Mouse (Mus musculus) midbrain, embryonic 12.5 days (tissue): ENCODE data around the gene Olfr1394. TPM values are rescaled to one million over a fixed set of nuclear protein-coding genes. Genes with fewer than 3 reads are reported as not detected.
"Not testable (repeated sequence)": the region's sequence is repeated elsewhere in the genome, so short reads cannot be mapped to it uniquely, and the experiment has no call there.

Experiments used
- ATAC-seq: fragments of 200-750 bp; cut with Nextera tagmentation; 2 replicates; pipeline ENCODE4 v1.8.0; 2017; ENCODE audit warnings: low read depth, moderate TSS enrichment, moderate library complexity; ENCODE audit not compliant: low FRiP score
- H3K27ac ChIP-seq: fragments of 300-500 bp; sonication (generic); replicated peaks from 2 replicates; pipeline ENCODE4 v1.5.1; 2016; ENCODE audit warnings: mild to moderate bottlenecking
- H3K27me3 ChIP-seq: fragments of 300-500 bp; sonication (generic); 2 replicates; pipeline ENCODE4 v1.6.1; 2016; ENCODE audit warnings: mild to moderate bottlenecking
- H3K36me3 ChIP-seq: fragments of 300-500 bp; sonication (generic); 2 replicates; pipeline ENCODE4 v1.6.1; 2016
- H3K4me1 ChIP-seq: fragments of 300-500 bp; sonication (generic); 2 replicates; pipeline ENCODE4 v1.6.1; 2016
- H3K4me2 ChIP-seq: fragments of 300-500 bp; sonication (generic); replicated peaks from 2 replicates; pipeline ENCODE4 v1.6.1; 2016; ENCODE audit warnings: mild to moderate bottlenecking, moderate library complexity
- H3K4me3 ChIP-seq: fragments of 300-500 bp; sonication (generic); 2 replicates; pipeline ENCODE4 v1.5.1; 2016; ENCODE audit warnings: mild to moderate bottlenecking
- H3K9ac ChIP-seq: fragments of 300-500 bp; sonication (generic); replicated peaks from 2 replicates; pipeline ENCODE4 v1.6.1; 2016; ENCODE audit warnings: mild to moderate bottlenecking, moderate library complexity
- H3K9me3 ChIP-seq: fragments of 300-500 bp; sonication (generic); 2 replicates; pipeline ENCODE4 v1.6.1; 2016; ENCODE audit warnings: mild to moderate bottlenecking
- WGBS: fragments of 180-500 bp; shearing (Covaris S2); methylation state at CpG from one replicate; pipeline ENCODE4 v1.1.7; 2016; 5-methylcytosine and 5-hydroxymethylcytosine counted together
- polyA plus RNA-seq: library from polyadenylated mRNA; unstranded; fragments of >200 nt; fragmentation: Nextera tagmentation; extraction: Ambion mirVana; gene quantifications from 2 replicates; pipeline ENCODE4 v1.2.1, GENCODE M21; 2016

Olfr1394 gene
- polyA plus RNA-seq, 1 experiment from 2014 or later = not detected

DNA sequence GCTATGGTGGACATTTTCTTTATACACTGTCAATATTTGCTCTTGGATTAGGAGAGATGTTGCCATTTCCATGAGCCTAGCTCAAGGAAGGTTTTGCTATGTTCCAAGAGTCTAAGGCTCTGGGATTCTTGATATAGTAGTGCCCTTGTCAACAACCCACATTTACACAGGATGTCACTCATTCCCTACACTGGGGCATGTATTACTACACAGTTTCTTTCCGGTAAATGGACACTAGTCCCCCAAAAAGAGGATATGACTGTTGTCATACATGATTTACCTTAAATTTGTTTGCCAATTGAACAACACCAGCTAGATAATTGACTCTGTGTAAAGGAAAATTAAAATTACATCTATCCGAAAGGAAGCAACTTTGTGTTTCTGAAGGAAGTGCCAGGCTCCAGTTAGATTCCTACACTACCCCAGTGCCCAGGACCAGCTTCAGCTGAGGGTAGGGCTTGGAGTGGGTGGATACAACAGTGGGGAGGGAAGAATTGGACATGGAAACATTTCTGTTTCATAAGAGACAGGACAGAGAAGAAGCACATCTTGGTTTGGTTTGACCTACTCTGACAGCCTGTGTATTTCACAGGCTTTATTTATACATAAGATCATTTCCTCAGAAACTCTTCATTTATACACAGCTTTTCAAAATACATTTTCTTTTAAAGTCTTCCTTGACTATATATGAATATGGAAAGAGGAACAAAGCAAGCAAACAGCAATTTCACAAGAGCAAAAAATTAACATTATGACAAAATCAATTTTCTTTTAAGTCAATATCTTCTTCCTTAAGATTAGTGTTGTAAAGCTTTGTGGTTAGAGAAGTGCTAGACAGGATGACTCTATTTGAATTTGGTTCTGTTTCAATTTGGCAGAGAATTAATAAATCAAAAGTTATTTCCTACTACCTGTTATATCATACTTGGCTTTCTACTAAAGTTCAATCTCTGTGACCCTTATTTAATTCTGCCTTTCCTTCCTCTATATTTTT, 2.9 kb downstream of the Olfr1394 start:
- Histone ChIP-seq H3K4me3 (no peak overlapping the region), H3K27me3 (no peaks in the 10 kb centered on the region), H3K4me1 (no peaks in the 10 kb centered on the region), H3K4me2 (no peak overlapping the region), H3K9ac (no peak overlapping the region), H3K9me3 (no peaks in the 10 kb centered on the region), H3K36me3 (no peaks in the 10 kb centered on the region), H3K27ac (no peak overlapping the region)
- 90% methylated on average over 2 of the region's 2 CpGs for WGBS
- no peak for ATAC-seq

DNA sequence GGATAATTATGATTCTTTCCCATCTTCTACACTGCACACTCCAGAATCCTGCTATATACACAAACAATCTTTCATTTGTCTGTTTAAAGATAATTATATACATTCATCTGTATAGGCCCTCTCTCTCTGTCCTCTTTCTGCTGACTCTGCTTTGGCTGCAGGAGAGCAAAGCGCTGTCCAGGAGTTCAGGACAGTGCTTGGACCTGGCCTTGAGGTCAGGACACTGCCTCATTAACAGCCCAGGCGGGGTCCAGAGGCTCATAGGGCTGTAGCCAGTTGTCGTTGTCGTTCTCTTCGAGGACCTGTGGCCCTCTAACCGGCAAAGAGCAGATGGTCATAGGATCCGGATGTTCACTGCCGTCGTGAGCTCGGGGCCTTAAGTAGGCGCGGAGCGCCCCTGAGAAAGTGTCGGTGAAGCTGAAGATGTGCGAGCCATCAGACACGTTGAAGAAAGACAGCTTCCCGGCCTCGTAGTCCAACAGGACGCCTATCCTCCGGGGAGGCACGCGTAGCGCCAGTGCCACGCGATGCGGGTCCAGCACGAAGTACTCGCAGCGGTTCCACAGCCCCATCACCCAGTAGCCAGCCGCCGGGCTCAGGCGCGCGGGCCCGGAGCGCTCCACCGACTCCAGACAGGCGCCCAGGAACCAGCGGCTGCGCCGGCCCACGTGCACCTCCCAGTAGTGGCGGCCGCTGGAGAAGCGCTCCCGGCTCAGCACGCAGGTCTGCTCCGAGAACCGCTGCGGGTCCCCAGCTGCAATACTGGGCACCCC, 14.8 kb downstream of the Olfr1394 start:
- Histone ChIP-seq H3K9ac (peak overlapping the region; percentile 24; the same call in 1 of the 2 replicates), H3K27ac (no peak overlapping the region), H3K4me2 (peak overlapping the region; percentile 69), H3K9me3 (no peaks in the 10 kb centered on the region; the same call in 1 of the 2 replicates), H3K4me1 (no peaks in the 10 kb centered on the region), H3K36me3 (no peaks in the 10 kb centered on the region), H3K27me3 (peaks cover 29% of the 10 kb centered on the region), H3K4me3 (peak overlapping the region; percentile 39)
- 5% methylated on average over 50 of the region's 50 CpGs for WGBS
- ATAC-seq = peak; percentile 87

DNA sequence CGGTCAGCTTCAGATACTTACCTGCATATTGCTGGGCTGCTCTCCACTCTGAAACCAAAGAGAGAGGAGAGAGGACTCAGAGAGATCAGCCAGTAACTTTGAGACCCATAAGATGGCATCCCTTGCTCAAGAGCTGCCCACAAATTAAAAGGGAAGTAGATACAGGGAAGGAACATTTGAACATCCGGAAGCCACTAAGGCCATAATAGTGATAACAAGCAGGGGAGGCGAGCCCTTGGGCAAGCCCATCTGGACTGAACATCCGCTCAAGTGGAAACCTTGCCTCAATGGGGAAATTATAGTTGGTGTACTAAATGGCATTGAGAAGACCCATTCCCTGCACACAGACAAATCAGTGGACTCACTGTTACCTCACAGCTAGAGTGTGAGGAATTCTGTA, 16.4 kb downstream of the Olfr1394 start:
- Histone ChIP-seq H3K27ac (no peak overlapping the region), H3K9ac (no peak overlapping the region), H3K4me2 (no peak overlapping the region), H3K27me3 (peaks cover 29% of the 10 kb centered on the region), H3K4me1 (no peaks in the 10 kb centered on the region), H3K4me3 (no peak overlapping the region), H3K36me3 (no peaks in the 10 kb centered on the region), H3K9me3 (no peaks in the 10 kb centered on the region; the same call in 1 of the 2 replicates)
- ATAC-seq = no peak
- WGBS = 90% methylated on average over 4 of the region's 4 CpGs

GRCm38 (mm10) chr11:49175345-49175744, 21.2 kb downstream of the Olfr1394 start:
- Histone ChIP-seq H3K4me3 (no peak overlapping the region), H3K4me1 (no peaks in the 10 kb centered on the region), H3K27ac (no peak overlapping the region), H3K4me2 (no peak overlapping the region), H3K27me3 (peaks cover 3% of the 10 kb centered on the region), H3K36me3 (no peaks in the 10 kb centered on the region), H3K9me3 (no peaks in the 10 kb centered on the region), H3K9ac (no peak overlapping the region)
- no peak for ATAC-seq
- WGBS = 93% methylated on average over 8 of the region's 8 CpGs

- H3K27me3 ChIP-seq, H3K27ac ChIP-seq, H3K4me3 ChIP-seq, H3K9me3 ChIP-seq, H3K4me1 ChIP-seq, H3K36me3 ChIP-seq, H3K4me2 ChIP-seq, H3K9ac ChIP-seq, ATAC-seq: not testable (repeated sequence)
- WGBS = 86% methylated on average over 4 of the region's 4 CpGs
Measured at GRCm38 (mm10) chr11:49176047-49176779, 22.0 kb downstream of the Olfr1394 start.

GRCm38 (mm10) chr11:49183172-49183571, 29.0 kb downstream of the Olfr1394 start:
- H3K4me3 ChIP-seq = no peak overlapping the region
- H3K4me2 ChIP-seq = no peak overlapping the region
- no peaks in the 10 kb centered on the region for H3K4me1 ChIP-seq
- no peak overlapping the region for H3K27ac ChIP-seq
- WGBS = 84% methylated on average over 1 of the region's 1 CpGs
- no peaks in the 10 kb centered on the region for H3K27me3 ChIP-seq
- ATAC-seq = no peak
- H3K9me3 ChIP-seq = no peaks in the 10 kb centered on the region
- no peak overlapping the region for H3K9ac ChIP-seq
- no peaks in the 10 kb centered on the region for H3K36me3 ChIP-seq

DNA sequence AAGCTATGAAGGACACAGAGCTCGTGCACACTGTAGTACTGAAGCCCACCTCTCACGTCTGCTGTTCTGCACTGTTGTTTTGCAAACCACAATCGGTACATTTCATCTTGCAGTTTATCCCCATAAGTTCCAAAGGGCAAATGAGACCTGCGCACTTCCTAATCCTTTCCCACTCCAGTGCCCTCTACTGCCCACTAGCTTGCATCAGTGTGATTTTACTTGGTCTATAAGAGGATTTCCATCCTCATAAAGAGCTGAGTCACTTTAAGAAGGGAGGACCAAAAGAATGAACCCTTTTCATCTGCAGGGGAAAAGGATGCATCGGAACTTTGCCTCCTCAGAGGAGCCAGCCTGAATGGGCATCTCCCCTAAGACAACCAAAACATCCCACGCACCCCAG, 32.3 kb downstream of the Olfr1394 start:
- H3K9ac ChIP-seq = no peak overlapping the region
- no peak overlapping the region for H3K4me2 ChIP-seq
- ATAC-seq = no peak
- no peaks in the 10 kb centered on the region for H3K4me1 ChIP-seq
- no peak overlapping the region for H3K27ac ChIP-seq
- no peaks in the 10 kb centered on the region for H3K9me3 ChIP-seq
- WGBS = 63% methylated on average over 6 of the region's 6 CpGs
- H3K27me3 ChIP-seq = no peaks in the 10 kb centered on the region
- H3K36me3 ChIP-seq = no peaks in the 10 kb centered on the region
- no peak overlapping the region for H3K4me3 ChIP-seq

DNA sequence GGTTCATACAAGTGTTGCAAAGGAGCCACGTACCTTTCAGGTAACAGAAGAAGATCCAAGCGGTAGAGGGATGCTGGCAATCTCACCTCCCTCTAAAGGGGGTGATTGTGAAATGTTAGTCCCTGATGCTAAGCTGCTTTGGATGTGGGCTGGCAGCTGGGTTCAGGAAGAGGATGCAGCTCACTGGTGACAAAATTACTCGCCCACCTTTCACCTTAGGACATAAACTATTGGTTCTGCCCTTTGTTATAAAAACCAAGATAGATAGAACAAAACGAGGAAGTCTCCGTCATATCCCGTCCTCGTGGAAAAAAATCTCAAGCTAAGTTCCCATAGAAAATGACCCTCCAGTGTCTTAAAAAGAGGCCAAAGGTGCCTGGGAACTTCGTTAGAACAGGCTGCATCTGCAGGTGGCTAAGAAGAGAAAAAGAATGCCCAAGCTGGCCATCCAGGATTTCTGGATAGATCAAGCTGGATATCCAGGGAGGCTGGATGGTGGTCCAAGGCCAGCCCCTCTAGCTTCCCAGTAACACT, 32.8 kb downstream of the Olfr1394 start, which contains the start of gene Btnl9:
Gene Btnl9, minus strand, starts transcription at position 205 of the 534 bp plus-strand sequence.
- H3K36me3 ChIP-seq = no peaks in the 10 kb centered on the region
- no peaks in the 10 kb centered on the region for H3K9me3 ChIP-seq
- no peak within 1 kb of the TSS for H3K27ac ChIP-seq
- H3K27me3 ChIP-seq = no peaks in the 10 kb centered on the region
- H3K9ac ChIP-seq = no peak within 1 kb of the TSS
- H3K4me2 ChIP-seq = no peak within 1 kb of the TSS
- ATAC-seq = no peak
- no peaks in the 10 kb centered on the region for H3K4me1 ChIP-seq
- WGBS = 82% methylated on average over 8 of the region's 8 CpGs
- no peak within 1 kb of the TSS for H3K4me3 ChIP-seq

- no peaks in the 10 kb centered on the region for H3K27me3 ChIP-seq
- no peak for ATAC-seq
- WGBS = 83% methylated on average over 10 of the region's 10 CpGs
- no peak overlapping the region for H3K4me3 ChIP-seq
- no peaks in the 10 kb centered on the region for H3K9me3 ChIP-seq
- no peak overlapping the region for H3K4me2 ChIP-seq
- H3K27ac ChIP-seq = no peak overlapping the region
- no peaks in the 10 kb centered on the region for H3K36me3 ChIP-seq
- H3K4me1 ChIP-seq = no peaks in the 10 kb centered on the region
- H3K9ac ChIP-seq = no peak overlapping the region
Measured at GRCm38 (mm10) chr11:49187701-49188100, 33.5 kb downstream of the Olfr1394 start.

DNA sequence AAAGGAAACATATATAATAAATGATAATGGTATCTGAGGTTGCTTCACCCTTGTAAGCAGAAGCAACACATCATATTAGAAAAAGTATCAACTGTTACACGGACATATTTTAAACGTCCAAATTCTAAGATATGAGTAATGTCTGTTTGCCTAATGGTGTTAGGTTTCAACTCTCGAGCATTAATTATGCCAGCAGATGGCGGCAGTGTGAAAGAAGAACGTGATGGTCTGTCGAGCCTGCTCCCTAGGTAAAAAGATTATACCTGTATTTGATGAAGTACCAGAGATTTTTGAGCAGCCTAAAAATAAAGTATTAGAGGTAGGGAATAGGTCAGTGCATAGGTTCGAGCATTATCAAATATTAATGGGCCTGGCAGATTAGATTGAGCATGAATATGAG, 35.6 kb downstream of the Olfr1394 start:
- H3K27ac ChIP-seq = no peak overlapping the region
- WGBS = 9% methylated on average over 7 of the region's 7 CpGs
- no peaks in the 10 kb centered on the region for H3K27me3 ChIP-seq
- no peak overlapping the region for H3K4me2 ChIP-seq
- H3K36me3 ChIP-seq = no peaks in the 10 kb centered on the region
- H3K4me3 ChIP-seq = no peak overlapping the region
- H3K9me3 ChIP-seq = no peaks in the 10 kb centered on the region
- H3K9ac ChIP-seq = no peak overlapping the region
- no peak for ATAC-seq
- no peaks in the 10 kb centered on the region for H3K4me1 ChIP-seq

- Histone ChIP-seq H3K27ac (no peak overlapping the region), H3K9me3 (no peaks in the 10 kb centered on the region), H3K4me2 (no peak overlapping the region), H3K36me3 (no peaks in the 10 kb centered on the region), H3K4me1 (no peaks in the 10 kb centered on the region), H3K9ac (no peak overlapping the region), H3K4me3 (no peak overlapping the region), H3K27me3 (no peaks in the 10 kb centered on the region)
- 67% methylated on average over 2 of the region's 2 CpGs for WGBS
- no peak for ATAC-seq
Measured at GRCm38 (mm10) chr11:49191083-49191482, 36.9 kb downstream of the Olfr1394 start.
